In the genomic region with DNA sequence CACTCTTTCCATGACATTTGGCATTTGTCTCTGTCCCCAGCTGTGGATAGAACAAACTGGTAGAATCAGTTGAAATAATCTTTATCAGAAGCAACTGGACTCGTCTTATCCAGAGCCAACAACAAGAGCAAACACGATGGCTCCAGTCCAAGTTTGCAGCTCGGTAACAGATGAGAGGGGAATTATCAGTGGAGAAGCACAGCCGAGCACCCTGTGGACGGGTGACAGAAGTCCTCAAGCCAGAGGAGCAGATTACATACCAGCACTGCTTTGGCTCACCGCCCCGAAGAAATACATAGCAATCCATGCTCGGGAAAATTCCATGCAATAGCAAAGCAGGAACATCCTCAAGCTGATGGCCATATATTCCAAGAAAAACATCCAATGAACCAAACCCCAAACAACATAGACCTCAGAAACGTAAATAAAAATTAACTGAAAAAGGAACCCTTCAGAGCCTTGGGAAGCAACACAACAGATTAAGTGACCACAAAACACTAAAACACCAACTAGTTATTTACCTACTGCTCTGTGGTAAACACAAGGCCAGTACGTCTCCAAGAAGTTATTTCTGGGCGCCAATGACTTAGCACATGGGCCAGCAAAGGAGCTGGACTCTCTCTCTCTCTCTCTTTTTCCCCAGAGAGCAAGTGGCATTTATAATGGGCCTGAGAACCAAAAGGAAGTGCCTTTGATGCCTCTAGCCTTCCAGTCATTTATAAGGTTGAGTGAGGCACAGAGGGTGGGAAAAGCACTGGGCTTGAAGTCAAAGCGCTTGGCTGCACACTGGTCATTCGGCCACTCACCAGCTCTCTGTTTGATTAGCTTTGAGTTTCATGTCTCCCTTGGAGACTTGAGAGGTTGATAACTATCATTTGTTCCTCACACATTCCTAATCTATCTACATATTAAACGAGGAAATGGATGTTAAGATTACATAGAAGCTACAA, we compare ENCODE assay signal across 9 mouse cellular contexts.
DNase-seq lines count a peak whose midpoint lies in the region; ATAC-seq and TF ChIP-seq lines count a peak whose summit lies in the region.
"Had no signal": no experiment of that assay in that cellular context is flagged by ENCODE, and none has a peak within 500 bp of the region (broad histone marks: within the 10 kb centered on the region; RNA-seq: fewer than 3 reads in every experiment).

No protein-coding gene starts in this region.

- H3K4me3 ChIP-seq in cerebellum, adult 2 months (replicated peaks; ENCODE audit: insufficient read depth, low read depth, low read length): no peak overlapping the region
- no peak overlapping the region for H3K4me3 ChIP-seq in stomach, embryonic 16.5 days (replicated peaks; ENCODE audit: low read length)
- H3K4me3 ChIP-seq in stomach, postnatal 0 days (ENCODE audit: low read depth, low read length): no peak overlapping the region
- no peak overlapping the region for H3K4me3 ChIP-seq in kidney, embryonic 16.5 days (ENCODE audit: low read length)
- H3K4me3 ChIP-seq: limb, embryonic 12.5 days had no signal

- H3K4me1 ChIP-seq in cerebellum, adult 2 months (ENCODE audit: control insufficient read depth, insufficient read depth, low read length): no peaks in the 10 kb centered on the region; the same call in 1 of the 2 replicates
- H3K4me1 ChIP-seq in stomach, embryonic 16.5 days (ENCODE audit: control insufficient read depth, insufficient read depth, low read length): no peaks in the 10 kb centered on the region
- no peaks in the 10 kb centered on the region for H3K4me1 ChIP-seq in stomach, postnatal 0 days (replicated peaks; ENCODE audit: control insufficient read depth, insufficient read depth)
- H3K4me1 ChIP-seq in kidney, embryonic 16.5 days (ENCODE audit: insufficient read depth, low read length): peaks cover 11% of the 10 kb centered on the region; the same call in 1 of the 2 replicates
- H3K4me1 ChIP-seq: limb, embryonic 12.5 days had no signal

- no peak overlapping the region for H3K27ac ChIP-seq in cerebellum, adult 2 months (ENCODE audit: insufficient read depth, low read length)
- H3K27ac ChIP-seq in stomach, embryonic 16.5 days (ENCODE audit: low read length): no peak overlapping the region
- no peak overlapping the region for H3K27ac ChIP-seq in stomach, postnatal 0 days (replicated peaks)
- H3K27ac ChIP-seq in kidney, embryonic 16.5 days (ENCODE audit: low read length): peak overlapping the region; percentile 63; the same call in 1 of the 2 replicates
- H3K27ac ChIP-seq: limb, embryonic 12.5 days had no signal

- H3K9ac ChIP-seq in stomach, embryonic 16.5 days (ENCODE audit: low read length): no peak overlapping the region
- no peak overlapping the region for H3K9ac ChIP-seq in stomach, postnatal 0 days (ENCODE audit: low read length)
- no peak overlapping the region for H3K9ac ChIP-seq in kidney, embryonic 16.5 days (replicated peaks; ENCODE audit: low read length)
- H3K9ac ChIP-seq: limb, embryonic 12.5 days had no signal

- WGBS in cerebellum, adult 2 months: 13% methylated on average over 14 of the region's 14 CpGs
- 61% methylated on average over 14 of the region's 14 CpGs for WGBS in stomach, embryonic 16.5 days
- 60% methylated on average over 14 of the region's 14 CpGs for WGBS in stomach, postnatal 0 days
- 51% methylated on average over 14 of the region's 14 CpGs for WGBS in kidney, embryonic 16.5 days

- H3K27me3 ChIP-seq in cerebellum, adult 2 months (ENCODE audit: control insufficient read depth, insufficient read depth, low read length): no peaks in the 10 kb centered on the region
- no peaks in the 10 kb centered on the region for H3K27me3 ChIP-seq in stomach, embryonic 16.5 days (ENCODE audit: control insufficient read depth, insufficient read depth, low read length)
- no peaks in the 10 kb centered on the region for H3K27me3 ChIP-seq in stomach, postnatal 0 days (ENCODE audit: control insufficient read depth, insufficient read depth, low read length)
- no peaks in the 10 kb centered on the region for H3K27me3 ChIP-seq in kidney, embryonic 16.5 days (ENCODE audit: insufficient read depth, low read length)
- H3K27me3 ChIP-seq: limb, embryonic 12.5 days had no signal

- no peak for TF ChIP-seq POLR2A in cerebellum, adult 2 months (IDR thresholded peaks at IDR 0.05; ENCODE audit: borderline replicate concordance, insufficient read depth, low read length)

- no peak for TF ChIP-seq CTCF in cerebellum, adult 2 months (IDR thresholded peaks at IDR 0.05; ENCODE audit: borderline replicate concordance, insufficient read depth, low read depth, low read length)
- no peak for TF ChIP-seq CTCF in stomach, postnatal 0 days (IDR thresholded peaks at IDR 0.05; ENCODE audit: low read depth)

- no peaks in the 10 kb centered on the region for H3K9me3 ChIP-seq in stomach, embryonic 16.5 days (replicated peaks; ENCODE audit: control insufficient read depth, low read length)
- no peaks in the 10 kb centered on the region for H3K9me3 ChIP-seq in stomach, postnatal 0 days (ENCODE audit: control insufficient read depth, low read length)
- H3K9me3 ChIP-seq in kidney, embryonic 16.5 days (ENCODE audit: low read length): no peaks in the 10 kb centered on the region
- H3K9me3 ChIP-seq: limb, embryonic 12.5 days had no signal

- peak; percentile 50; the same call in 1 of the 2 replicates for ATAC-seq in stomach, embryonic 16.5 days (ENCODE audit: insufficient read depth, low FRiP score)
- no peak for ATAC-seq in stomach, postnatal 0 days (ENCODE audit: low FRiP score, low TSS enrichment)
- ATAC-seq in kidney, embryonic 16.5 days (ENCODE audit: low FRiP score, low TSS enrichment): peak; percentile 82
- ATAC-seq in frontal cortex, adult (ENCODE audit: low TSS enrichment): no peak

- H3K4me2 ChIP-seq in stomach, embryonic 16.5 days (ENCODE audit: low read depth, low read length): no peak overlapping the region
- H3K4me2 ChIP-seq in stomach, postnatal 0 days (replicated peaks; ENCODE audit: low read depth): no peak overlapping the region
- no peak overlapping the region for H3K4me2 ChIP-seq in kidney, embryonic 16.5 days (replicated peaks; ENCODE audit: low read depth, low read length)
- H3K4me2 ChIP-seq: limb, embryonic 12.5 days had no signal

- H3K36me3 ChIP-seq in stomach, embryonic 16.5 days (ENCODE audit: control insufficient read depth, insufficient read depth, low read length): no peaks in the 10 kb centered on the region
- H3K36me3 ChIP-seq in stomach, postnatal 0 days (ENCODE audit: control insufficient read depth, insufficient read depth, low read length): no peaks in the 10 kb centered on the region
- H3K36me3 ChIP-seq in kidney, embryonic 16.5 days (ENCODE audit: insufficient read depth, low read length): no peaks in the 10 kb centered on the region
- H3K36me3 ChIP-seq: limb, embryonic 12.5 days had no signal

- no peak for TF ChIP-seq EP300 in stomach, postnatal 0 days (optimal IDR thresholded peaks at IDR 0.05)

- DNase-seq in cerebellum, adult 2 months: peak; percentile 12 to 38
- no peak for DNase-seq in cerebellum, adult 11 months
- no peak for DNase-seq in stomach, postnatal 0 days (ENCODE audit: low spot score)
- peak; percentile 15 for DNase-seq in testis, postnatal 14 days (ENCODE audit: low spot score)
- no peak for DNase-seq in left cerebral cortex, adult 18-20 months (ENCODE audit: low spot score in 2 of 2)

Comparison
In these comparisons a context has a peak if more than half of its experiments do, and no peak if none do; other contexts are left out.
1. DNase-seq: peak in cerebellum, adult 2 months (2 of 2) and testis, postnatal 14 days (single experiment); none in cerebellum, adult 11 months (single experiment), stomach, postnatal 0 days (single experiment) and left cerebral cortex, adult 18-20 months (0 of 2).
2. ATAC-seq: peak in stomach, embryonic 16.5 days (single experiment) and kidney, embryonic 16.5 days (single experiment); none in stomach, postnatal 0 days (single experiment) and frontal cortex, adult (single experiment).